Mouse (Mus musculus): ENCODE measurements at regions not wholly inside any gene's neighbourhood (a gene's known extent, or its start where the extent isn't known, plus 50 kb on each side); places are given as distances from the start of the nearest gene placed in this dataset.

DNA sequence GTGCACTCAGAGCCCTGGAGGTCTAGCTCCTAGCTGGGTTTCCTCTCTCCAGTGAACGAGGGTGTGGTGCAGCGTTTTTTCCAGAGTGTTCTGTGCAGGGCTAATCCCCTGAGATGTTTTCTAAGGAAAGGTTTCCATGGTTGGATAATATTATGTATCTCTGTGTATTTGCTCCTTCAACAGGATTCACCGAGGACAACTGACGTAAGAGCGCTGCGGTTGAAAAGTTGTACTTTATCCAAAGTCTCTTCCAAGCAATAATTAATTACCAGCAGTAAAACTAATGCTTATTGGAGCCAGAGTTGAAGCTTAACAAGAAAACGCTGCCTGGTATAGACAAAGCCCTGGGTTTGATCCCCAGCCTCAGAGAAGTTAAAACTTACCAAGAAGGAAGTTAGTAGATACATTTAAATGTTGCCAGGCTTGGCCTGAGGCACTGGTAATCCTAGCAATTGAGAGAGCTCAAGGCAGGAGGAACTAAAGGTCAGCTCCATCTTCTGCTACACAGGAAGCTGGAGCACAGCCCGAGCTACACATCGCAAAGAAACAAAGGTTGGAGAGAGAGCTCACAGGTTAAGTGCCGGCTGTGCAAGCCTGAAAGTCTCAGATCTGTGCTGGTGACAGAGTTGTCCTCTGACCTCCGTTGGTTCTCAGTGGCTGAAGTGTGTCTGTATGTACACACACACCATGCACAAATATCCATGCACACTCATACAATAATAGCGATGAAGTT, 51.2 kb upstream of the Rap1b start:
- no peak for DNase-seq

DNA sequence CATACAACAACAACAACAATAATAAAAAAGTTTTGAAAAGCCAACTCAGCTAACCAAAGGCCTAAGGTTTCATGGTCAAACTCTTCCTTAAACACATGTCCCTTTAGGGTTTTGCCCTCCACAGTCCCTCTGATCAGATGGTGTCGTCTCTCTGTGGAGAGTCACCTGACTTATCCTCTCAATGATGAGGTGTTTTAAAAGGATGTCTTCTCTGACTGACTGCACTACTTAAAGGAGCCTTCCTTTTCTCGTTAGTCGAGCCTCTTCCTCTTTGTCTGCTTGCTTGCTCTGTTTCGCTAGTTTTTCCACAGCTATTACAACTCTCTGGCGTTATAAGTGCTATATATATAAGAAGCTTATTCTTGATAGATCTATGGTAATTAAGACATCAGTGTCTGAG, 51.9 kb upstream of the Rap1b start:
- DNase-seq, result no peak

DNA sequence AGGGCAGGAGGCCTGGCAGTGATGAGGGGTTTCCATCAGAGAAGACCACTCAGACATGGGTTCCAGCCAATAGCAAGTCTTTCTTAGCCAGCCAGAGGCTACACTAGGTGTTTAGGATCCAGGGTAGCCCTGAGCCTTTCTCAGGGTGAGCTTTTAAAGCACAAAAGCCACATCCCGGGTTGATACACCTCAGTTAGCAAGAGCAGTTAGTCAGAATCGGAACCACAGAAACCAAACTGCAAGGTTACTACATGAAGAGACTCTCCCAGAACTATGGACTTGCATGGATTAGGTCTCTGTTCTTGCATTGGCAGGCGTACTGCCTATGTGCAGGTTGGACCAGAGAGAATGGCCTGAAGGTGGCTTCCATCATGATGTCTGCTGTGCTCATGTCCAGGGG, 52.6 kb upstream of the Rap1b start:
- DNase-seq, result no peak

DNA sequence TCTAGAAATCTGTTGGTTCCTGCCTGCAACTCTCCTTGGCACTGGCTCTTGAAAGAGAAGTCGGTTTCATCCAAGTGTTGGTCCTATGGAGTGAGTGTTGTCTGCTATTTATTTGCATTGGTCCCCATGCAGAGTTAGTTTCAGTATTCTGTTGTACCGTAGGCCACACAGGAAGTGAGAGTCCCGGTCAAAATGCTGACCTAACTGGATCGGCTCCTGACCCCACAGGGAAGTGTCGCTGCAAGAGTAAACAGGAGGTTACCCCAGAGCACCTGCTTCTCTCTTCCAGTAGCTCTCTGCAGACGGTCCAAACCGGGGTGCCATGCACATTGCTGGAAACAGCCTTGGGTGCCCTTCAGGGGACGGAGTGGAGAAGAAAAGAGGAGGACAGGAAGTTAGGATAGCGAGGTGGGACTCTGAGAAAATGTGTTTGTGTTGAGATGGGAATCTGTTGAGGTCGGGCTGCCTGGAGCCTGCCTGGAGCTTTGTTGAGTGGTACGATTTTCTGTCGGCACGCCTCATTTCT, 53.6 kb upstream of the Rap1b start:
- DNase-seq, result no peak

DNA sequence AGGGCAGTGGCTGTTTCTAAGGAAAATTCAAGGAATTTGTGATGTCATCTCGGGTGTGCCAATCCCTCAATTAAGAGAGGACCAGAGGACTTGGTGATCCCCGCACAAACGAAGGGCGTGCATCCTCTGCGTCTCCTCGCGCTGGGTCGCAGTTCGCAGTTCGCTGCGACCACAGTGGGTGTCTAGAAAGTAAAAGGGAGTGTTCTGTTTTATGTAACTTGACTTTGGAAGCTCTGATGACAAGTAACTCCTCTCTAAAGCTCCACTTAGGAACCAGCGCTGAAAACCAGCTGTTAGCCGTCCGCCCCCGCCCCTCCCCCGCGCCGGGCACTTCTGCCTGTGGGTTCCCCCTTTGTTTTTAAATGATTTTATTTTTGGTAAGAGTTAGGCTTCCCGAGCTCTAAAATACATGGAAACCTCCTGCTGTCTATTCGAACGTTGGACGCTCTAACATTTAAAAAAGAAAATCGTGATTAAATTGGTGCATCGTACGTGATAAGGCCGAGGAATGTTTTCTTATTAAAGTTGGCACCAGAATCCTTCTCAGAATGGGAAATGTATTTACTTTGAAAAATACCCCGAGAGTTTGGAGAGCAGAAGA, 59.9 kb upstream of the Rap1b start:
- DNase-seq, result peak; percentile 48 to 57

GRCm38 (mm10) chr10:117906267-117906811, 60.5 kb upstream of the Rap1b start:
- peak; percentile 68 to 72 for DNase-seq

DNA sequence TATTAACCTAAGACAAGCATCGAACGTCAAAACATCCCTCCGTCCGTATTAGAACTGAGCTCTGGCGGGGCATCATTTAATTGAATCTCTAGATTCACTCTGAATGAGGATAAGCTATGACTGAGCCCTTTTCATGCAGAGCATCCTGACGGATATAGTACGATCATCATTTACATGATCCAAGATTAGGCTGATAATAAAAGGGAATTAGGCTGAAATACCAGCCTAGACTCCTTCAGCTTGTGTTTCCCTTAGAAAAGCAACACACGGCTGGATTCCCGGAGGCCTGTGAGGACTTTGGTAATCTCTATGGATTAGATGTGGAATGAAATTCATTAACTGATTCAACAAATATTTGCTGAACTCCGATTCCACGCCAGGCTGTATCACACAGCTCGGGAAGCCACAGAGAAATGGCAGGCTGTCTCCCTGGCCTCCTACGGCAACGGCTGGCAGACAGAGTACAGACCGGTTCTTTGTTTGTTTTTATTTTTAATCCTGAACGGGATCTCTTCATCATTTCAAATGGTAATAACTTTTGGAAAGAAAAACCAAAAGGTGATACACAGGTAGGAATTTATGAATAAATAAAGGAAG, 62.3 kb upstream of the Rap1b start:
- peak; percentile 12 to 13 for DNase-seq

DNA sequence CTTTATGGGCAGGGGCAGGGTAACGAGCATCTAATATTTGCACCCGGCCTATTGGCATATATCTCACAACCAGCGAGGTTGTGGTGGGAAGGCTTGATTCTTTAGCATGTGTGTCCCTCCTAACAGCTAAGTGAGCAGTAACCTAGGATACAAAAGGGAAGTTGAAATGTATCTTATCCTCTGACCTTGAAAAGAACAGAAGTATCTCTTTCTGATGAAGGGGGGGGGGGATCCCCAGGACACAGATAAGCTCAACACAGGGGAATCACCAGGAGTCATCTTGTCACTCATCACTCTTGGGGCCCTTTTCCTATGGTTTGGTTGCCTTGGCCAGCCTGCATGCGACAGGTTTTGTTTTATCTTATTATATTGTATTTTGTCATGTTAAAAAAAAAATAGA, 63.3 kb upstream of the Rap1b start:
- DNase-seq, result no peak

- no peak for DNase-seq
Measured at GRCm38 (mm10) chr10:117909811-117910239, 64.0 kb upstream of the Rap1b start.

DNA sequence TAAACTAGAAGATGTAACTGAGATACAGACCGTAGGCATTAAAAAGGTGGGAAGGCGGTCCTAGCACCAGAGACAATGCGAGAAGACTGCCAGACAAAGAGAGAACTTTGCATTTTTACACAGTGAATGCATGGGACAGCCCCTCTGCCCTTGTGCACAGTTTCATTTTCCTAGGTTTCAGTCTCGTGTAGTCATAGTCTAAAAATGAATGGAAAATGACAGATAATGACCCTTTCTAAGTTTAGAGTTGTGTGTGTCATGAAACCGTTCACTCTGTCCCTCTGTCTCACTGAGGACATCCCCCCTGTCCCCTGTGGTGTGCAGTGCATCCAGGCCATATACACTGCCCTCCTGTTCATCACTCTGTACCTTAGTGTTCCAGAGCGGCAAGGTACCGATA, 64.6 kb upstream of the Rap1b start:
- DNase-seq, result no peak

DNA sequence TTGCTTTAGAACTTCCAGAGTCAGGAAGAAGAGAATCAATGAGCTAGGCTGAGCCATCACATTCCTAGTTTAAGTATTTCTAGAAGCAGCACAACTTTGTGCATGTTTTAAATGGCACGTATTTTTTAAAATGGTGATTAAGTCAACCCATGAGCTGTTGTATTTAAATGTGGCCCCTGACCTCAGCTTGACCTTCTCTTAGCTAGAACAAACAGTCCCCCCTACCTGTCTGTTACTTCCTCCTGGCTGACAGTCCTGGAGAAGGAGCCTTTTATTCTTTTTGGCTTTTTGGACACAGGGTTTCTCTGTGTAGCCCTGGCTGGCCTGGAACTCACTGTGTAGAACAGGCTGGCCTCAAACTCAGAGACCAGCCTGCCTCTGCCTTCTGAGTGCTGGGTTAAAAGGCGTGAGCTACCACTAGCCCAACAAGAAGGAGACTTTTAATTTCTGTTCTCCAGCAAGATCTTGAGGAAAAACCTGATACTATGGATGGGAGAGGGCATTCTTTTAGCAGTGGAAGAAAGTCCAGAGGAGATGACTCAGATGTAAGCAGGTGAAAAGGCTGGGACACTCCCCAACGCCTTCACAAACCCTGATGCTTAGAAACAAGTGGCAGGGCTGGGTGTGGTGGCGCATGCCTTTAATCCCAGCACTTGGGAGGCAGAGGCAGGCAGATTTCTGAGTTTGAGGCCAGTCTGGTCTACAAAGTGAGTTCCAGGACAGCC, 69.3 kb upstream of the Rap1b start:
- no peak for DNase-seq

GRCm38 (mm10) chr10:117916280-117916679, 70.4 kb upstream of the Rap1b start:
- DNase-seq, result no peak

DNA sequence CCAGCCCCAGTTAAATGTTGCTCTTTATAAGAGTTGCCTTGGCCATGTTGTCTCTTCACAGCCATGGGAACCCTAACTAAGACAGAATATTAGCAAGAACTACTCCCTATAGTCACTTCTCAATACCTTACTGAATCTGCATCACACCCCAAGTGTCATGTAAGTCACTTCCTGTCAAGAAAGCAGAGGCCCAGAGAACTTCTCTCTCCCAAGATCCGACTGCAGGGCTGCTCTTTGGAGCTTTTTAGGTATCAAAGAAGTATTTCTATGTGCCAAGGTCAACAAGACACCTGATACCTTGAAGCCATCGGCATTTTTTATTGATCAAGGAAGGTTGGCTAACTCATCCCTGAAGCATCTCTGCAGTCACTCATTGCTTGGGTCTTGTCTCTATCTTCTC, 72.0 kb upstream of the Rap1b start:
- no peak for DNase-seq

DNA sequence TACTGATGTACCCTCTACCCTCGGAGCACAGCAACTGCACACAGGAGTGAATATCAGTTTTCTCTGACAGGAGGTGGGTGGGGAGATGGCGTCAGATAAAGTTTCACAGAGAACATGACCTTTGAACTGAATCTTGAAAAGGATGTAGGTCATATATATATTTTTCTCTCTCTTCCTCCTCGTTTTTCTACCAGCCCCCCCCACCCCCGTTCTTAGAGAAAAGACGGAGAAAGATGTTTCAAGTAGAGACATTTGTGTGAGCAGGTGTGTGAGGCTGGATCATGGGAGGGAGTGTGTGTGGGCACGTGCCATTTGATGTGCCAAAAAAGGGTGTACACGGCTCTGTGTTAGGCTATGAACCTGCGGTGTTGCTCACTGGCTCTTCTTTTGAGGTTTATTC, 72.8 kb upstream of the Rap1b start:
- no peak for DNase-seq

GRCm38 (mm10) chr10:117919186-117919941, 73.5 kb upstream of the Rap1b start:
- DNase-seq, result no peak

DNA sequence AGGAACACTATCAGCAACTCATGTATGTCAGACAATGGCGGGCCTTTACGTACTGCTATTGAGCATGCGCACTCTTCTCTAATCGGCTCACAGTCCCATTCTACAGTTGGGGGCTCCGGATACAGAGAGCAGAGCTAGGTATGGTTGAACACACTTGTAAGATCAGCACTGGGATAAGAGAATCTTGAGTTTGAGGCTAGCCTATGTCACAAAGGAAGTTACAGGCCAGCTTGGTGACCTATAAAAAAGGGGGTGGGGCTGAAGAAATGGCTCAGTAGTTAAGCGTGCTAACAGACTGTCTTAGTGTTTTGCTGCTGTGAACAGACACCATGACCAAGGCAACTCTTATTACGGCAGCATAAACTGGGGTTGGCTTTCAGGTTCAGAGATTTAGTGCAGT, 79.4 kb upstream of the Rap1b start:
- DNase-seq, result no peak

GRCm38 (mm10) chr10:117925611-117926555, 80.0 kb upstream of the Rap1b start:
- DNase-seq, result peak in 1 of 2 experiments; percentile 13

DNA sequence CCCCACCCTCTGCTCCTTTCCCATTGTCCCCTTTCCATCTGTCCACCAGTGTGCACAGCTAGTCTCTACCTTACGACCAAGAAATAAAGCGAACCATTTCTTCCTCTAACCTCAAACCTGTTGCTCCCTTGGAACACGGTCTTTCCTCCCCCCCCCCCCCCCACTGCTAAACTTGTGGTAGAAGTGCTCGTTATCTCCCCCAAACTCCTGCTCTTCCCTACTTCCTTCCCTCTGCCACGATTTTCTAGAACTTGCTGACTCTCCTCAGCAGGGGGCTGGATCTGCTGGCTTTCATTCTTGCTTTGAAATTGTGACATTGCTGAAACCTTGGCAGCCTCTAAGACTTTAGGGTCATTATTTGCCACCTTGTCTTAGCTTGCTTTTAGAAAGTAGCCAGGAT, 83.2 kb upstream of the Rap1b start:
- DNase-seq, result peak; percentile 16

DNA sequence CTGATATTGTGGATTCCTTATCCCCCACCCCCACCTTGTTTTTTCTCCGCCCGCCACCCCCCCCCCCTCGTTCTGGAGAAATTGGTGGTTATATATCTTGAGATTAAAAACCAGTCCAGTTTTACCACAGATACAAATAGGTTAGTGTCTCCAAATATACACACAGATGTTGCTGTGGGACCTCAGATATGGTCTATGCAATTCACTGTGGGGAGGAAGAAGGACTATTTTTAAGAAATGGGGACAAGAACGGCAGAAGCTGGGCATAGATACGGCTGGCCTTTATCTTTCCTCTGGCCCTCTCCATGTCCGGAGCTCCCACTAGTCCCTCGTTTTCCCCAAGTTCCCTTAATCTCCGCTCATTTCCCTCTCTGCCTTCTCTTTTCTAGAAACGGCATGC, 89.0 kb upstream of the Rap1b start:
- no peak for DNase-seq

DNA sequence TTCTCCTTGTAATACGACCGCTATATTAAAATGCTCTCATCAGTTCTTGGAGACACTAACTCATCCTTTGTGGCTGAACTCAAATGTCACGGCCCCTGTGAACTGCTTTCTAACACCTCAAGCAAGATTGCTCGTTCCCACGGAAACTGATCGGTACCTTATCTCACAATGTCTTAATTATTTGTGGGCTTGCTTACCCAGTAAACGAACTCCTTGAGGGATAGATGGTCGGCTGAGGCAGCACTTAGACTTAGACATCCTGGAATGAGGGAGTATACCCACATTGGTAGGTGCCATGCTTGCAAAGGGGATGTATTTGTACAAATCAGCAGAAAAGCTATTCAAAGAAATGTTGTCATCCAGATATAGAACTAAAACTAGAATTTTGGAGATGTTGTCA, 92.9 kb upstream of the Rap1b start:
- DNase-seq, result no peak
